Mouse (Mus musculus): ENCODE results near the gene Bmpr1b.

- TF ChIP-seq CTCF (IDR thresholded peaks at IDR 0.05; ENCODE audit: low read depth) (no peak), EP300 (optimal IDR thresholded peaks at IDR 0.05) (no peak)
These were observed 43.0 kb upstream of the Bmpr1b start for GRCm38 (mm10) chr3:142212186-142212585.

Data from stomach, postnatal 0 days (tissue).